Mouse (Mus musculus): Measurements from ENCODE around the gene Tjp2.

DNA sequence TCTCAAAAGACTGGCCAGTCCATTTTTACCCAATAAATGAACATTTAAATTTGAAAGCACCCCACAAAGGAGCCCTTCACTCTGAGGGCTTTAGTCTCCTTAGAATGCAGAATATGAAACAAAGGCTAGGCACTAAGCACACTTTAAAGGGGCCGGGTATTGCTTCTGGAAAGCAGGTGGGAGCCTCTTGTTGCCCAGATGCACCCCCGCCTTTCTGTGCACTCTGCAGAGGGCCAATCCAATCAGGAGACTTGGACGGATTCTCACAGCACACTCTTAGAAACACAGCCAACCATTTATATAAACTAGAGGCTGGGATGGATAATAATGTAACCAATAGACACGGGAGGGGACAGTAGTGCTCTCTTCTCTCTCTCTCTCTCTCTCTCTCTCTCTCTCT is 43.7 kb upstream of the Tjp2 start:
- TF ChIP-seq CTCF (IDR thresholded peaks at IDR 0.05; ENCODE audit: borderline replicate concordance, control insufficient read depth, extremely low read depth, insufficient read depth, low read length, poor library complexity) = no peak
- no peak for TF ChIP-seq POLR2A (IDR thresholded peaks at IDR 0.05; ENCODE audit: control insufficient read depth, extremely low read depth, insufficient read depth, low read length, poor library complexity)

All from thymus, adult 2 months (tissue).